In genomic region chr4:62674031-62674995, GRCm38 (mm10) we compare ENCODE assay signal across 7 mouse cellular contexts.
A peak's percentile ranks its signal among the peaks of the same experiment; 100 is the strongest.
DNase-seq lines count a peak whose midpoint lies in the region; ATAC-seq and TF ChIP-seq lines count a peak whose summit lies in the region.

No protein-coding gene starts in this region.

- H3K36me3 ChIP-seq in CH12.LX (replicated peaks in 1 of 2; ENCODE audit: control insufficient read depth in 1 of 2, insufficient read depth in 1 of 2, low read length in 1 of 2) = peaks cover 0 to 11% of the 10 kb centered on the region in 2 experiments
- no peaks in the 10 kb centered on the region for H3K36me3 ChIP-seq in hindbrain, postnatal 0 days (ENCODE audit: insufficient read depth, low read length)

- WGBS in hindbrain, postnatal 0 days = 3% methylated on average over 30 of the region's 30 CpGs

- peak; percentile 48 for ATAC-seq in hindbrain, postnatal 0 days

- dilution Hi-C loops in CH12.LX (cut with MboI; ENCODE audit: extremely low pct_ligation_motif_present, extremely low pct_unique_long_range_greater_than_20kb, low sequenced_read_pairs) = no loop called here

- DNase-seq in CH12.LX (ENCODE audit: extremely low read depth) (no peak), NIH3T3 (ENCODE audit: low read depth) (peak; percentile 36)
- peak; percentile 52 for DNase-seq in fibroblast of lung, adult 2 months (ENCODE audit: low read depth)
- DNase-seq in hindbrain, postnatal 0 days (ENCODE audit: low spot score) = peak; percentile 53
- DNase-seq in mesoderm, embryonic 11.5 days (ENCODE audit: low read depth, low spot score) = peak; percentile 63
- no peak for DNase-seq in right cerebral cortex, adult 18-20 months
- no peak for DNase-seq in right cerebral cortex, postnatal 4 days

- H3K9ac ChIP-seq in CH12.LX (ENCODE audit: insufficient read depth, low read depth) = peak overlapping the region; percentile 38
- H3K9ac ChIP-seq in hindbrain, postnatal 0 days (replicated peaks; ENCODE audit: low read length) = peak overlapping the region; percentile 68

- H3K79me2 ChIP-seq in CH12.LX (replicated peaks; ENCODE audit: control insufficient read depth, extremely low read depth, insufficient read depth, poor library complexity, severe bottlenecking) = no peaks in the 10 kb centered on the region

- no peaks in the 10 kb centered on the region for H3K27me3 ChIP-seq in CH12.LX (replicated peaks)
- no peaks in the 10 kb centered on the region for H3K27me3 ChIP-seq in hindbrain, postnatal 0 days (ENCODE audit: insufficient read depth, low read length)

- in situ Hi-C loops in CH12.LX (cut with MboI; ENCODE audit: low pct_ligation_motif_present, low pct_unique_long_range_greater_than_20kb, low sequenced_read_pairs) = no loop called here

- TF ChIP-seq POLR2A in CH12.LX (IDR thresholded peaks at IDR 0.05; ENCODE audit: low read depth, low read length) = no peak

- TF ChIP-seq EP300 in CH12.LX (IDR thresholded peaks at IDR 0.05; ENCODE audit: low read length) = no peak

- H3K9me3 ChIP-seq in CH12.LX (replicated peaks; ENCODE audit: low read length) = no peaks in the 10 kb centered on the region
- H3K9me3 ChIP-seq in hindbrain, postnatal 0 days (ENCODE audit: low read length) = no peaks in the 10 kb centered on the region

- peak overlapping the region; percentile 40 to 61 (median 56) for H3K4me3 ChIP-seq in CH12.LX (replicated peaks in 1 of 3; ENCODE audit: low read depth in 2 of 3, low read length in 2 of 3, poor library complexity in 1 of 3)
- H3K4me3 ChIP-seq in hindbrain, postnatal 0 days (ENCODE audit: low read length) = peak overlapping the region; percentile 53

- peak overlapping the region; percentile 55 for H3K4me2 ChIP-seq in CH12.LX (ENCODE audit: insufficient read depth, low read depth, poor library complexity, severe bottlenecking)
- H3K4me2 ChIP-seq in hindbrain, postnatal 0 days (ENCODE audit: low read depth, low read length) = peak overlapping the region; percentile 69

- no peak overlapping the region for H3K27ac ChIP-seq in CH12.LX (ENCODE audit: insufficient read depth, low read depth)
- peak overlapping the region; percentile 51; the same call in 1 of the 2 replicates for H3K27ac ChIP-seq in hindbrain, postnatal 0 days

- TF ChIP-seq CTCF in CH12.LX (conservative IDR thresholded peaks at IDR 0.05 in 1 of 2, IDR thresholded peaks at IDR 0.05 in 1 of 2; ENCODE audit: low read depth in 2 of 2, low read length in 2 of 2) = no peak
- no peak for TF ChIP-seq CTCF in hindbrain, postnatal 0 days (IDR thresholded peaks at IDR 0.05; ENCODE audit: low read depth)

- peaks cover 13 to 62% of the 10 kb centered on the region in 2 experiments for H3K4me1 ChIP-seq in CH12.LX (ENCODE audit: control insufficient read depth in 1 of 2, insufficient read depth in 2 of 2)
- H3K4me1 ChIP-seq in hindbrain, postnatal 0 days (ENCODE audit: insufficient read depth, low read length) = peaks cover 27% of the 10 kb centered on the region

- TF ChIP-seq RAD21 in CH12.LX (IDR thresholded peaks at IDR 0.05; ENCODE audit: low read depth, low read length) = no peak

TF ChIP-seq in CH12.LX, 34 proteins besides CTCF, POLR2A, EP300 and RAD21:
- peak; percentile 49; the same call in 1 of the 2 replicates for TF ChIP-seq MEF2A (IDR thresholded peaks at IDR 0.05; ENCODE audit: borderline replicate concordance, low read depth, low read length)
- peak; percentile 79 for TF ChIP-seq ZNF384 (IDR thresholded peaks at IDR 0.05; ENCODE audit: low read depth, low read length)
- TF ChIP-seq MAZ (IDR thresholded peaks at IDR 0.05; ENCODE audit: low read depth, low read length) = no peak
TF ChIP-seq in CH12.LX: peak in this region for 2.

Comparison
In these comparisons a context has a peak if more than half of its experiments do, and no peak if none do; other contexts are left out.
1. DNase-seq: peak in NIH3T3 (single experiment), fibroblast of lung, adult 2 months (single experiment), hindbrain, postnatal 0 days (single experiment) and mesoderm, embryonic 11.5 days (single experiment); none in CH12.LX (single experiment), right cerebral cortex, adult 18-20 months (single experiment) and right cerebral cortex, postnatal 4 days (single experiment).